Mouse (Mus musculus): Measurements from ENCODE around the gene Zfhx3.

Gene Zfhx3

GRCm38 (mm10) chr8:108924526-108924925, 982.1 kb downstream of the Zfhx3 start:
- DNase-seq (ENCODE audit: low spot score in 2 of 2), result no peak

GRCm38 (mm10) chr8:108926106-108926505, 983.7 kb downstream of the Zfhx3 start:
- no peak for DNase-seq (ENCODE audit: low spot score in 2 of 2)

- DNase-seq (ENCODE audit: low spot score in 2 of 2), result no peak
These were observed 988.2 kb downstream of the Zfhx3 start for GRCm38 (mm10) chr8:108930635-108931034.

GRCm38 (mm10) chr8:108931837-108932236, 989.4 kb downstream of the Zfhx3 start:
- peak; percentile 19 to 26 for DNase-seq (ENCODE audit: low spot score in 2 of 2)

- DNase-seq (ENCODE audit: low spot score in 2 of 2), result no peak
These were observed 990.3 kb downstream of the Zfhx3 start for GRCm38 (mm10) chr8:108932729-108933128.

GRCm38 (mm10) chr8:108935834-108936694, 993.6 kb downstream of the Zfhx3 start:
- DNase-seq (ENCODE audit: low spot score in 2 of 2), result no peak

GRCm38 (mm10) chr8:108936695-108937448, 994.4 kb downstream of the Zfhx3 start:
- no peak for DNase-seq (ENCODE audit: low spot score in 2 of 2)

- no peak for DNase-seq (ENCODE audit: low spot score in 2 of 2)
These were observed 995.5 kb downstream of the Zfhx3 start for GRCm38 (mm10) chr8:108937904-108938455.

GRCm38 (mm10) chr8:108942686-108943085, 1000.2 kb downstream of the Zfhx3 start:
- DNase-seq (ENCODE audit: low spot score in 2 of 2), result no peak

- DNase-seq (ENCODE audit: low spot score in 2 of 2), result no peak
These were observed 1000.7 kb downstream of the Zfhx3 start for GRCm38 (mm10) chr8:108943132-108943531.

- DNase-seq (ENCODE audit: low spot score in 2 of 2), result no peak
These were observed 1001.9 kb downstream of the Zfhx3 start for GRCm38 (mm10) chr8:108944312-108944711.

GRCm38 (mm10) chr8:108950311-108950710, 1007.9 kb downstream of the Zfhx3 start:
- no peak for DNase-seq (ENCODE audit: low spot score in 2 of 2)

GRCm38 (mm10) chr8:108951560-108951959, 1009.1 kb downstream of the Zfhx3 start:
- DNase-seq (ENCODE audit: low spot score in 2 of 2), result no peak

- DNase-seq (ENCODE audit: low spot score in 2 of 2), result no peak
These were observed 1014.0 kb downstream of the Zfhx3 start for GRCm38 (mm10) chr8:108956416-108956815.

- no peak for DNase-seq (ENCODE audit: low spot score in 2 of 2)
These were observed 1020.1 kb downstream of the Zfhx3 start for GRCm38 (mm10) chr8:108962516-108962915.

GRCm38 (mm10) chr8:108963181-108963580, 1020.7 kb downstream of the Zfhx3 start:
- no peak for DNase-seq (ENCODE audit: low spot score in 2 of 2)

GRCm38 (mm10) chr8:108966041-108966440, 1023.6 kb downstream of the Zfhx3 start:
- DNase-seq (ENCODE audit: low spot score in 2 of 2), result no peak

- DNase-seq (ENCODE audit: low spot score in 2 of 2), result peak; percentile 28 to 55
These were observed 1031.3 kb downstream of the Zfhx3 start for GRCm38 (mm10) chr8:108973639-108974325.

- no peak for DNase-seq (ENCODE audit: low spot score in 2 of 2)
These were observed 1035.4 kb downstream of the Zfhx3 start for GRCm38 (mm10) chr8:108977693-108978361.

GRCm38 (mm10) chr8:108978362-108978750, 1035.9 kb downstream of the Zfhx3 start:
- no peak for DNase-seq (ENCODE audit: low spot score in 2 of 2)

GRCm38 (mm10) chr8:108984904-108985303, 1042.5 kb downstream of the Zfhx3 start:
- no peak for DNase-seq (ENCODE audit: low spot score in 2 of 2)

Data from frontal cortex, postnatal 36 days (tissue).